8 mouse cellular contexts compared by ENCODE assay signal in the genomic region with DNA sequence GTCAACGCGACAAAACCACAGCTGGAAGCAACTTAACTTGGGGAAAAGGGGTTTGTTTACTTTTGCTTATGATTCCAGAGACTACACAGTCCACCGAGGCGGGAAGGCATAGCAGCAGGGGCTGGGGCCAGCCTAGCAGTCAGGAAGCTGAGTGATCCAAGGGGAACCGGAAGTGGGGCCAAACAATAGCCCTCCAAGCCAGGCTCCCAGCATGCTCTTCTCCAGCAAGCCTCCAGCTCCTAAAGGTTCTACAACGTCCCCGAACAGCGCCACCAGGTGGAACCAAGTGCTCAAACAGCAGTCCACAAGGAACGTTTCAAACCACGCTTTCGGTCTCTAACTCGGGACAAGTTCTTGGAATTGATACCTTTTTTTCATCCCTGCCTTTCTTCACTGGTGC. TPM values are rescaled to one million over a fixed set of nuclear protein-coding genes. Genes with fewer than 3 reads are reported as not detected.
DNase-seq lines count a peak whose midpoint lies in the region; ATAC-seq and TF ChIP-seq lines count a peak whose summit lies in the region.

No protein-coding gene starts in this region.

- no peaks in the 10 kb centered on the region for H3K27me3 ChIP-seq in G1E (ENCODE audit: insufficient read depth, low read length)
- H3K27me3 ChIP-seq in kidney, embryonic 15.5 days, result no peaks in the 10 kb centered on the region
- H3K27me3 ChIP-seq in lung, embryonic 15.5 days, result no peaks in the 10 kb centered on the region

- 68% methylated on average over 12 of the region's 12 CpGs for whole genome bisulfite sequencing in kidney, embryonic 15.5 days
- 38% methylated on average over 12 of the region's 12 CpGs for WGBS in lung, embryonic 15.5 days

- H3K9me3 ChIP-seq in G1E (replicated peaks), result no peaks in the 10 kb centered on the region
- no peaks in the 10 kb centered on the region for H3K9me3 ChIP-seq in kidney, embryonic 15.5 days (replicated peaks)
- no peaks in the 10 kb centered on the region for H3K9me3 ChIP-seq in lung, embryonic 15.5 days

- peak overlapping the region; percentile 79; the same call in 1 of the 2 replicates for H3K4me2 ChIP-seq in kidney, embryonic 15.5 days
- H3K4me2 ChIP-seq in lung, embryonic 15.5 days, result peak overlapping the region; percentile 68

- peak overlapping the region; percentile 91 for H3K4me3 ChIP-seq in G1E (ENCODE audit: low read depth, low read length)
- H3K4me3 ChIP-seq in kidney, embryonic 15.5 days (replicated peaks), result no peak overlapping the region
- H3K4me3 ChIP-seq in lung, embryonic 15.5 days, result peak overlapping the region; percentile 15; the same call in 1 of the 2 replicates

- DNase-seq in A20 (ENCODE audit: low read depth, low spot score) (peak; percentile 29), G1E (ENCODE audit: low spot score) (peak; percentile 67)
- DNase-seq in cerebellum, adult 8-10 months, result peak; percentile 36
- peak; percentile 85 for DNase-seq in heart, adult 8-10 months (ENCODE audit: low spot score)
- DNase-seq in right cerebral cortex, postnatal 4 days, result peak; percentile 69
- peak; percentile 60 for DNase-seq in yolk sac, embryonic 10.5 days (ENCODE audit: low spot score)

- peak; percentile 26 for ATAC-seq in G1E (ENCODE audit: extremely low read depth, insufficient number of reproducible peaks, low FRiP score, poor library complexity, severe bottlenecking)
- ATAC-seq in kidney, embryonic 15.5 days (replicated peaks; ENCODE audit: low FRiP score), result no peak
- no peak for ATAC-seq in lung, embryonic 15.5 days (ENCODE audit: borderline replicate concordance, extremely low read depth, low FRiP score, low TSS enrichment)

- H3K4me1 ChIP-seq in G1E (ENCODE audit: insufficient read depth, low read depth, low read length), result peaks cover 41% of the 10 kb centered on the region
- peaks cover 47% of the 10 kb centered on the region for H3K4me1 ChIP-seq in kidney, embryonic 15.5 days
- H3K4me1 ChIP-seq in lung, embryonic 15.5 days, result peaks cover 50% of the 10 kb centered on the region

- peaks cover 40% of the 10 kb centered on the region for H3K36me3 ChIP-seq in G1E (replicated peaks)
- H3K36me3 ChIP-seq in kidney, embryonic 15.5 days, result no peaks in the 10 kb centered on the region
- H3K36me3 ChIP-seq in lung, embryonic 15.5 days, result no peaks in the 10 kb centered on the region

- H3K27ac ChIP-seq in kidney, embryonic 15.5 days, result peak overlapping the region; percentile 10; the same call in 1 of the 2 replicates
- H3K27ac ChIP-seq in lung, embryonic 15.5 days, result peak overlapping the region; percentile 65

- peak overlapping the region; percentile 31; the same call in 1 of the 2 replicates for H3K9ac ChIP-seq in kidney, embryonic 15.5 days
- no peak overlapping the region for H3K9ac ChIP-seq in lung, embryonic 15.5 days

- peak; percentile 42; the same call in 1 of the 2 replicates for TF ChIP-seq CTCF in G1E (IDR thresholded peaks at IDR 0.05; ENCODE audit: low read depth, low read length)

RNA-seq across cellular contexts. Expression of a gene that starts 2.2 kb away (rescaled TPM):
- total RNA-seq in G1E (2014; fragmentation: Nextera tagmentation) (16.6 and 17.1 TPM in 2 replicates), G1E (2017) (10.6 and 11.1 TPM in 2 replicates)
- 5.5 and 6.2 TPM in 2 replicates for polyA plus RNA-seq in G1E (2012)
- total RNA-seq in heart, adult 8-10 months (2022), result 10 to 100 TPM in 3 of 4 experiments, 1 to 10 TPM in 1; 9.8 to 11.6 (median 10.8) TPM
- 12.6 and 14.1 TPM in 2 replicates for polyA plus RNA-seq in kidney, embryonic 15.5 days (2015; fragmentation: Nextera tagmentation; extraction: Ambion mirVana)
- polyA plus RNA-seq in lung, embryonic 15.5 days (2015; fragmentation: Nextera tagmentation; extraction: Ambion mirVana), result 14.0 and 15.0 TPM in 2 replicates

RNA-seq across cellular contexts. Expression of a gene that starts 43.6 kb away (rescaled TPM):
- total RNA-seq in G1E (2014; fragmentation: Nextera tagmentation), result 0.24 TPM in 1 of 2 replicates, not detected in the other
- total RNA-seq in G1E (2017), result 0.06 and 0.71 TPM in 2 replicates
- polyA plus RNA-seq in G1E (2012), result 0.08 TPM in 1 of 2 replicates, not detected in the other
- 100 to 1,000 TPM; 450 to 472 (median 462) TPM for total RNA-seq in heart, adult 8-10 months (2022)
- polyA plus RNA-seq in kidney, embryonic 15.5 days (2015; fragmentation: Nextera tagmentation; extraction: Ambion mirVana), result 35.2 and 35.8 TPM in 2 replicates
- 39.3 and 48.2 TPM in 2 replicates for polyA plus RNA-seq in lung, embryonic 15.5 days (2015; fragmentation: Nextera tagmentation; extraction: Ambion mirVana)

Comparison
In these comparisons a context has a peak if more than half of its experiments do, and no peak if none do; other contexts are left out.
1. DNase-seq: peak in every context shown above with its lines; median percentile 85 in heart, adult 8-10 months; 69 in right cerebral cortex, postnatal 4 days; 67 in G1E; 60 in yolk sac, embryonic 10.5 days; 36 in cerebellum, adult 8-10 months; 29 in A20.
2. RNA of a gene that starts 43.6 kb away (polyA plus RNA-seq): 39.3 to 48.2 TPM in lung, embryonic 15.5 days and 35.2 to 35.8 TPM in kidney, embryonic 15.5 days; 0.08 TPM in G1E; every median in the first group is over 10 times any median in the second.